Mouse (Mus musculus): ENCODE measurements around the gene Pacrg. TPM values are rescaled to one million over a fixed set of nuclear protein-coding genes. Genes with fewer than 3 reads are reported as not detected.

Pacrg gene
- polyA plus RNA-seq, 1 experiment from 2014 or later: 0.91 TPM

DNA sequence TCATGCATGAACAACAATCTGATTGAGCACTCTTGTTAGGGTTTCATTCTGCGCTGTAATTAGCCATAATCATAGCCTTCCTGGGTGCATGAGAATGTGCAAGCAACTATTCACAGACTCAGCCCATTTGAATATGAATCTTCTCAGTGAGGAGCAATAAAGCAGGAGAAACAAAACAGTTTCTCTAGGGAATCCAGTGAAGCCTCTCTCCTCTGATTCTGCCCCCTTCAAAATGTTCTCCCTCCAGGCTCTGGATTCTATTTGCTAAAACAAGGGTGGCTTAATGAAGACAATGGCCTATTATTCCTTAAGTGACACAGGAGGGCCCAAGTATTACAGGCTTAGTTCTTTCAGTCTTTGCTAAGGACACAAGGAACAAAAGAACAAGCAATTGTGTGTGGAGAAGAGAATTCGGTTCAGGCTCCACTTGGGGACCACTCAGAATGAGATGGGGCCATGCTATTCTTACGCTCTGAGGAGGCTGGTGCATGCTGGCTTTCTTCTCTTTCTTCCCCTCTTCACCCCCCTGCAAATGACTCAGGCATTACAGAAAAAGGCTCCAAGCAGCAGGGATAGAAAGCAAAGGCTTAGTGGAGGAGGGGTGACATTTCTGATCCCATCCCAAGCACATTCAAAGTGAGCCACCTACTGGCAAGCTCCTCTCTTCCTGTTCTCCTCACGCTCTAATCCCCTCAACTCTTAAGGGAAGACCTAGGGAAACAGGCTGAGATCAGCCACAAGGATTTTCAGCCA lies 95.2 kb downstream of the Pacrg start:
- no peak for DNase-seq (ENCODE audit: low spot score)

DNA sequence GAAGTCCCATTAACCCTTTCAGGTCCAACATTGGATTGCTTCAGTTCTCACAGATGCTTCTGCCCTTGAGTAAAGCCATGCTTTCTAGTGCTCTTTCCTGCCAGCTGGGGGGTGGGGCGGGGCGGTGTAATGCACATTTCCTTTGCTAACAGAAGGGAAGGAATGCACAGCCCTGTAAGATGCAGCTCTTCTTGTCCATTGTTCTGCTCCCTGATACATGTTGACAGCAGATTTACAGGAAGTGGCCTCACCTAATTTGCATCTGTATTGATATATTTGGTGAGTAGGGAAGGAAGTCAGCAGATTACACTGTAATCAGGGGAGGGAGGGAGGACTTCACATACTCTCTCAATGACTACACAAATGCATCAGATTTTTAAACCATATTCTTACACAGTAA lies 100.0 kb downstream of the Pacrg start:
- DNase-seq (ENCODE audit: low spot score): no peak

DNA sequence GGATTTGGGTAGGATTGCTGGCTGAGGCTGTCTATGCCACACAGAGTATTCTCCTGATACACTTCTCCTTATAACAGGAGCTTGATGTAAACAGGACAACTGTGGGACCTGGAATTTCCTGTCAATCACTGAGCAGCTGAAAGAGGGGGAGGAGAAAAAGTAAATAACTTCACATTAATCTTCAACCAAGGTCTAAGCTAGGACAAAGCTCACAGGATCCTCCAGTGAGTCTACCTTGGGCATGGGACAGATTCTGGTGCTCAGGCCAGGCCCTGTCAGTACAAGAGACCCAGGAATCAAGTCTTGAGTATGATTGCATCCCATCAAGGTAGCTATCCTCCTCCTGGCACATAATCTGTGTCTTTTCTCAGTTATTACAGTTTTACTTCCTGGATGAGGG lies 102.1 kb downstream of the Pacrg start:
- DNase-seq (ENCODE audit: low spot score): no peak

DNA sequence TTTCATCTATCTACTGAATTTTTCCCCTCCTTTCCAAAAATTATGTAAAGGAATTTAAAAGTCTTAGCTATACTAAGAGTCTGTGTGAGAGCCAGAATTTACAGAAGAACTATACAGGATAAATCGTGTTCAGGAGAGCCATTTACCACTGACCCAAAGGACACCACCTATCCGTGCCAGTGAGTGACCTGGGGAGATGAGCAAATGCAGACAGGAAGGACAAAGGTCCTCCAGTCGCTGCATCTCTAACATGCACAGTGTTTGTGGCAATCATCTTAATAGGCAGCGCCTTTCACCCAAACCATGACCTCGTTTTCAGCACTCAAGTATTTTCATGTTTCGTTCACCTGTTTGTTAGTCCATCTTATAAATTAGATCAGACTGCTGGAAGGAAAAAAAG lies 105.4 kb downstream of the Pacrg start:
- no peak for DNase-seq (ENCODE audit: low spot score)

- no peak for DNase-seq (ENCODE audit: low spot score)
Observed at GRCm38 (mm10) chr17:10732303-10733048, 107.6 kb downstream of the Pacrg start.

DNA sequence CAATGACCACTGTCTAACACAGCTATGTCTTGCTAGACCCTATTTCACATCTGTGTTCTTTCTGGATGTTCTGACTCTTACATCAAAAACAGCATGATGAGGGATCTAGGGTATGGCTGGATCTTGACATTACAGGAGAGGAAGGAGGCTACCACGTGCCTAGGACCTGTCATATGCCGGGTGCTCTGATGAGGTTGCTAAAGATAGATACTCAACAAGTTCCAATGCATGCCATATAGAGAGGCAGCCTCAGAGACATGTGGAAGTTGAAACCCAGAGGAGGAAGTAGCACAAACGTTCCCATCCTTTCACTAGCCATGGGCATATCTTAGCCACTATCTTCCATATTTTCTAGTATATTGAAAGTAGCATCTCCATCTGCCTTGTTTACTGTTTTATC lies 115.3 kb downstream of the Pacrg start:
- DNase-seq (ENCODE audit: low spot score): no peak

GRCm38 (mm10) chr17:10721562-10721961 lies 118.5 kb downstream of the Pacrg start:
- DNase-seq (ENCODE audit: low spot score): no peak

DNA sequence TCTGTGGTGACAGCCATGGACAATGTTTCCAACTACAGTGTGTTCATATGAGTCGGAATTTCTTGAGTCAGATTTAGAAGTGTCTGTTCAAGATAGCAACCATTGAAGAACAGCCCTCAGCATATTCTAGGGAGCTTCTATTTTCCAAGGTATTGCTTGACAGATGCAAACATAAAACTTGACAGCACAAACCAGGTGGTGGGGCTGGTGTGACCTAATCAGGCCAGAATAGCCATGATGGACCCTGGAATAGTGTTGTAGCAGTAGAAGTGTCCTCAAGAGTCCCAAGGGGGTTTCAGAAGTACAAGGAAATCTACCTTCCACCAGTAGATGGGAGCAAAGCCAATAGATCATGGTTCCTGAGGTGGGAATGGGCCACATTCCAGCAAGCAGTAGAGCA lies 123.0 kb downstream of the Pacrg start:
- no peak for DNase-seq (ENCODE audit: low spot score)

DNA sequence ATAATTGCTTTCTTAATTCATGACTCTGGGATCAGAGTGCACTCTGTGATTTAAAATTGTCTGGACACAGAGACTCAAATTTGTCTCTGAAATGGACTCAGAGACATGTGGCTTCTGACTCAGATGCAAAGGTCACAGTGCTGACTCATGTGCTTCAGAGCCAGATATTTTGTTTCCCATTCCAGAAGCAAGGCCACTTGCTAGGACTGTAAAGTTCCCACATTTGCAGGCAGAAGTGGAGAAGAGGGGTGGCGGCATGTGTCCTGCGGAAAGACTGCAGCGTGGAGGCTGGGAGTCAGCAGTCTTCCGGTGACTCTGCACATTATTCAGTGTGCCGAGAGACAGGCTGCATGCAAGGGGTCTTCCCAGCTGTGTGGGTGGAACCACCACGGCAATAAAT lies 137.3 kb downstream of the Pacrg start:
- DNase-seq (ENCODE audit: low spot score): no peak

GRCm38 (mm10) chr17:10698041-10698440 lies 142.1 kb downstream of the Pacrg start:
- no peak for DNase-seq (ENCODE audit: low spot score)

DNA sequence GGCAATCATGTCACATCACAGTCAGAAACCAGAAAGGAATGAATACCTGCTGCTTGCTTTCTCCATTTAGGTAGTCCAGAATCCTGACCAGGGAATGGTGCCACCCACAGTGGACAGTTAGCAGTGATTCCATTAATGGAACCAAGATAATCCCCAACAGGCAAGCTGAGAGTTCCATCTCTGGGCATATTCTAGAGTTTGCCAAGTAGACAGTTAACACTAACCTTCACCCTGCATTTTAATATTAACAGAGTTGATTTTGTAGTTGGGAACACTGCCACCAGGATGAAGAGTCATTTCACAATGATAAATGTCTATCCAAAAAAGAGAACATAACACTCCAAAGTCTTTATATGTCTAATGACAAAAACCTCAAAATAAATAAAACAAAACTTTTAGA lies 144.7 kb downstream of the Pacrg start:
- DNase-seq (ENCODE audit: low spot score): no peak

DNA sequence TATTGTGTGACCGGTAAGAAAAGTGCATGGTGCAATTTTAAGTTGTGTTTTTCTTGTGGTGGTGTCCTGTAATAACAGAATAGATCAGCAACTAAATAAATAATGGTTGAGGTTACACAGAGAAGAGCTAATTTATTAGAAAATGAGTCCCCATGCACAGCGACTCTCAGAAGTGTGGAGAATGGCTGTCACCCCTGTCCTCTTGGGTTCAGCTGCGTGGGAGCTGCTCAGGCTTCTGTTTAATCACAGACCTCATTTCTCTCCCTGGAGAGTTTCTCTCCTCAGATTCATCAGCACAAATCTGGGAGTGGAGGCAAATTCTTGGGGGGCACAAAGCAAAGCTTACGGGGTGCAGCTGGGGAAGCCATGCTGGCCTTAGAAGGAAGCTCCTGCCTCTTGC lies 163.0 kb downstream of the Pacrg start:
- DNase-seq (ENCODE audit: low spot score): no peak

- DNase-seq (ENCODE audit: low spot score): no peak
Observed at GRCm38 (mm10) chr17:10675536-10675935, 164.6 kb downstream of the Pacrg start.

DNA sequence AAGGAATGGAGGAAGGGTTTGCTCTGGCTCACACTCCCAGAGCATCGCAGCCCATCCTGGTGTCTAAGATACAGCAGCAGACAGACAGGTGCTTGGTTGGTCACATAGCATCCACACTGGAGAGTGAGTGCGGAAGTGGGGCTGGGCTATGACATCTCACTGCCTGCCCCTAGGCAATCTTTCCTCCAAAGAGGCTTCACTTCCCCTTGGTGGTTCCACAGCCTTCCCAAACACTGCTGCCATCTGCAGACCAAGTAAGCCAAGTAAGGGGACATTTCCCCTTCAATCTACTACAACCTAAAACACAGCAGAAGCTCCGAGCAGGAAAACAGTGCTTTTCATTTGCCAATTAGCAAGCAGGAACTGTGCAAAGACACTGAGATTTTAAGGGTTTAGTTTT lies 165.1 kb downstream of the Pacrg start:
- DNase-seq (ENCODE audit: low spot score): no peak

DNA sequence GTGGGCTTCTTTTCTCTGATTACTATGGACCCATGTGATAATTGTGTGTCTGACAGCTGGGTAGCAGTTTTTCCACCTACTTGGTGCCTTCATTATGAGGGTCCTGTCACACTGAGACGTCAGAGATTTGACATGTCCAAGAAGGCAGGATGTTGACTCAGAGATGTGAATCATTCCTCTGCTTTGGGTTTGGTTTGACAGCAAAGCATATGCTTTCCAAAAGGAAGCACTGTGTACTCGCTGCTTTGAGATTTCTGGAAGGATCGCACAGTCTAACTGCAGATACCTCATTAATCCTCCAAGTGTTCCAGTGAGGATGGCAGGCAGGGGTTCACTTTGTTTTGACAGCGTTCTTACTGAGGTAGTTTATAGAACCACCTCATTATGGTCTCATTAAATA lies 178.8 kb downstream of the Pacrg start:
- no peak for DNase-seq (ENCODE audit: low spot score)

- no peak for DNase-seq (ENCODE audit: low spot score)
Observed at GRCm38 (mm10) chr17:10643604-10644003, 196.5 kb downstream of the Pacrg start.

DNA sequence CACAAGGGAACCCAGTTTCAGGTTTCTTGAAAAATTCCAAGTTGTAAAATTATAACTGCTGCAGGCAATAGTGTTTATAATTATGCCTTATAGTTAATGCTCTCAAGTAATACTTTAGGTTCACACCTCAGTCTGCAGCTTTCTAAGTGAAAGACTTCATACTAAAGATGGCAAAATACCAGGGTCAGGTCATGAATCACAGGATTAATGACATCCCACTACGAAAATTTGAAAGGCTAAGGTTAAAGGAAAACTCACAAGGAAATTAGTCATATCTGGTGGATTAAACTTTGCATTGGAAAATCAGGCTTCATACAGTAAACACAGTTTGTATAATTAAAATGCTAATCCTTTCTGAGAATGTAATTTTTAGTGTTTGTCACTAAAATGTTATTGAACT lies 200.3 kb downstream of the Pacrg start:
- DNase-seq (ENCODE audit: low spot score): no peak

GRCm38 (mm10) chr17:10635955-10636470 lies 204.1 kb downstream of the Pacrg start:
- no peak for DNase-seq (ENCODE audit: low spot score)

- no peak for DNase-seq (ENCODE audit: low spot score)
Observed at GRCm38 (mm10) chr17:10635470-10635869, 204.6 kb downstream of the Pacrg start.

GRCm38 (mm10) chr17:10635046-10635445 lies 205.1 kb downstream of the Pacrg start:
- DNase-seq (ENCODE audit: low spot score): no peak

DNA sequence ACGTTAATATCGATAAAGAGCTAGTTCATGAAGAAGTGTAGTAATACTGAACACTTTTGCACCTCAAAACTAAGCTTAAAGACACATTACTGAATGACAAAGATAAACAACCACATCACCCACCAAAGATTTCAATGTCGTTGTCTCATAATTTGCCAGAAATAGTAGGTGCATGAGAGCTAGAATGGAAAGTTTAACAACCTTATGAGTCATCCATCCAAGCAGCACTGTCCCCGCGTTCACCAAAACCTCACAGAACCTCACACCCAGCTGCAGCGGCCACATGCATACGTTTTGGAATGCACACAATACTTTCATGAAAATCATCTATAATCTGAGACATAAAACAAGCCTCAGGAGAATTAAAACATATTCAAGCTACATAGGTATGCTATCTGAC lies 206.3 kb downstream of the Pacrg start:
- DNase-seq (ENCODE audit: low spot score): no peak

- DNase-seq (ENCODE audit: low spot score): no peak
Observed at GRCm38 (mm10) chr17:10628240-10628639, 211.9 kb downstream of the Pacrg start.

DNA sequence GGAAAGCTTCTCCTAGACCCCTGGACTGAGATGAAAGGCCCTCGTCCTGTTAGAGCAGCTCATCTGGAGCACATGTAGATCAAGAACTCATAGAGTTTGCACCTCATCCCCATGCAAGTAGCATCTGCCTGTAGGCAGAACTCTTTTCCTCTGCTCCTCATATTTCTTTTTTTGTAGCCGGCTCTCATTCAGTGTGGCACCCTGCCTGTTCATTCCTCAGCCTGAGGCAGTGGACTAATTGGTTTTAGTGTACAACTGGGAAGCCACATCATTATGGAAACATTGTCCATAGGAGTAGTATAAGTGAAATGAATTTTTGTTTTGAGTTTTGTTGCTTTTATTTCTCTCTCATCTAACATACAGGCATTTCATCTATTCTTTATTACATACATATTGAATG lies 212.6 kb downstream of the Pacrg start:
- DNase-seq (ENCODE audit: low spot score): no peak
